Mouse (Mus musculus) activated CD4-positive, CD25-positive, alpha-beta regulatory T cell (primary cell): ENCODE measurements around the gene Igfbp2. TPM values are rescaled to one million over a fixed set of nuclear protein-coding genes. Genes with fewer than 3 reads are reported as not detected.

Experiments used
- polyA plus RNA-seq, 2 experiments: library from polyadenylated mRNA; unstranded; fragments of 100-300 nt; shearing (Covaris generic); gene quantifications; one replicate each; pipeline ENCODE4 v1.2.1; 2017

Gene Igfbp2
- polyA plus RNA-seq: not detected

DNA sequence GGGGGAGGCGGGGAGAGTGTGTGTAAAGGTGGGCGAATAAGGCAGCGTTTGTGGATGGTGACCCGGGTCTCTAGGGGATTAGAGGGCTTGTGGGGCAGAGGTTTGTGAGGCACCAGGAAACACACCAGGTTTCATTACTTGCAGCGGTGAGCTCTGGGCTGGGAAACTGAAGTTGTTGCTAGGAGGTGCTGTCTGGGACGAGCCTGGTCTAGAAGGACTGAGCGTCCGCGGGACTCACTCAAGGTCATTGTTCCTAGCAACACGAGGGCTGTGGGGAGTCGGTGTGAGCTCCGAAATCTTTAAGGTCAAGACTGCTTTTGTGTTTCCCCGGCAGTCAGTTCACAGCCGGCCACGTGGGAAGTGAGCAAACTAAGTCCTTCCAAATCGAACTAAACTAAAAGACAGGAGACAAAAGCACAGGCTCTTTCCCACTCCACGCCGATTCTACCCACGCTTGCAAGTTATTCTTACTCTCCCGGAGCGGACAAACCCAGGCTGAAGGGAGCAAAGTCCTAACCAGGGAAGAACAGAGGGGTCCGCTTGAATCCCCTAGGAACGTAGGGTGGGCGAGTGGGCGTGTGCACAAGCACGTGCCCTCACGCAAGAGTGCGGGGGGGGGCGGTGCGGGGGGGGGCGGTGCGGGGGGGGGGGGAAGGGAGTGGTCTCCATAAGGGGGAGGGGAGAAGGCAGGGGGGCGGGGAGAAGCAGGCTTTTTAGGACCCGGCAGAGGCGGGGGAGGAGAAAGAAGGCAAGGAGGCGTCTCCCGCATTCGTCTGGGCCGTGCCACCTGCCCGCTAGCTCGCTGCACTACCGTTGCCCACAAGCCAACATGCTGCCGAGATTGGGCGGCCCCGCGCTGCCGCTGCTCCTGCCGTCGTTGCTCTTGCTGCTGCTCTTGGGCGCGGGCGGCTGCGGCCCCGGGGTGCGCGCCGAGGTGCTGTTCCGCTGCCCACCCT, at the start of gene Igfbp2:
Igfbp2 (plus strand) TSS at position 753 of the 956 bp plus-strand sequence.

DNA sequence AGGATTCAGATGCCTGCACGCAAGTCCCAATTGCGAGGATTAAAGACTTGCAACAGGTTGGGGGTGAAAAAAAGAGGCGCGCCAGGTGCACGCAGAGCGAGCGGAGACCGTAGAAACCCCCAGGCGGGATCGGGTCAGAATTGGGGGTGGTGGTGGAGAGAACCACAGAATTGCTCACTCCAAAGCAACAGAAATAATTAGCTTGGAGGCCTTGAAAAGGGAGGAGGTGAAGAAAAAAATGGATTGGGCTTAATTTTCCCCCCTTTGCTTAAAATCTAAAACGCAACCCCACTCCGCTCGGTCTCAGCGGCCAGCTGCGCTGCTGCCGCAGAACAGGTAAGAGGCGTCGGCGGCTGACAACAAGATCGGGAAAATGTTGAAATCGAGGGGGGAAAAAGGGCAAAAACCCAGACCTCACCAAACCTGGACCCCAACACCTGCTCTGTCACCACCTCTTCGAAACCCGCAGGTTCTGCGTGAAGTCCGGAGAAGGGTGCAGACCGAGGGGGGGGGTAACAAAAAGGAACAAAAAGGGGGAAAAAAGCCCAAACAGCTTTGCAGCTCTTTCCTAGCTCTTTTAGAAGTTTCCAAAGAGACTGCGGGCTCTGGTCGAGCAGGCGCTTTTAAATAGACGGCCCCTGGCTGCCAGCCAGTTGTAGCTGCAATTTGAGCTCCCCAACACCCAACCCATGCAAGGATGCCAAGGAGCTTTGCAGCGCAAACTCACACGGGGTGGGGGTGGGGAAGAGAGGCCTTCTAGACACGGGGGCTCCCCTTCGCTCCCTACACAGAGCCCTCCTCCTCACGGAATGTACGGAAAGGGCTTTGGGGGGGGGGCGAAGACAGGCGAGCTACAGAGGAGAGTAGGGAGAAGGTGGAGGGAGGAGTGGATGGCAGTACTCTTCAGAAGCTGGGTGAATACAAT, 50.2 kb downstream of the Igfbp2 start, which contains the start of gene Igfbp5:
Igfbp5 (minus strand) TSS at position 598 of the 925 bp plus-strand sequence.

Other genes starting within 250 kb of the Igfbp2 start
- gene Smarcal1, start 241.3 kb upstream of the Igfbp2 start, polyA plus RNA-seq: 10 to 100 TPM; 14.2 to 20.0 TPM
- under 1 TPM in 1 of 2 experiments, not detected in 1; 0.07 TPM for gene Ankar, start 123.9 kb upstream of the Igfbp2 start, polyA plus RNA-seq
- 1,000 to 10,000 TPM; 1,943 to 3,031 TPM for gene Rpl37a, start 113.2 kb upstream of the Igfbp2 start, polyA plus RNA-seq
- under 1 TPM in 1 of 2 experiments, not detected in 1; 0.05 TPM for gene Igfbp5, start 50.4 kb downstream of the Igfbp2 start, polyA plus RNA-seq
- not detected for gene Tnp1, start 191.4 kb downstream of the Igfbp2 start, polyA plus RNA-seq